Mouse (Mus musculus) bone marrow, adult 2 months (tissue): ENCODE results near the gene Pla2g1b.

Source experiments
- CTCF ChIP-seq: fragments of 200-500 bp; IDR thresholded peaks from 2 replicates; pipeline ENCODE4 v1.5.1; 2011; ENCODE audit warnings: low read length, control low read depth; ENCODE audit not compliant: control insufficient read depth, insufficient read depth
- POLR2A ChIP-seq: fragments of 200-500 bp; IDR thresholded peaks from 2 replicates; pipeline ENCODE4 v1.6.1; 2011; ENCODE audit warnings: low read depth, mild to moderate bottlenecking, control low read depth, low read length, borderline replicate concordance; ENCODE audit not compliant: control insufficient read depth

DNA sequence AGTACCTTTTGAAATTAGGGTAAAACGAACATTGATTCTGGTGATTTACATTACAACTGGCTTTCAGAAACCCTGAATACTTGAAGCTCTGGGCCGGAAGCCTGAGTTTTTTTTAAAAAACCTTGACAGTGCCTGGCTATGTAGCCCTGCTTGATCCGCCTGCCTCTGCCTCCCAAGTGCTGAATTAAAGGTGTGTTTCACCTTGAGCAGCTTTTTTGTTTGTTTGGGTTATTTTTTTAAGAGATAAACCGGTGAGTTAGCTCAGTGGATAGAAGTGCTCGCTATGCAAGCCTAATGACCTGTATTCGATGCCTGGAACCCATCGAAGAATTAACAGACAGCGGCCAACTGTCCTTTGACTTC, 24.6 kb downstream of the Pla2g1b start:
- TF ChIP-seq POLR2A, result no peak
- no peak for TF ChIP-seq CTCF
